Mouse (Mus musculus) lung, postnatal 25 days (tissue): Measurements from ENCODE around the gene Tnks1bp1.

Source experiments
- DNase-seq: peaks from one replicate; pipeline ENCODE4 v3.0.0; 2022; ENCODE audit warnings: low spot score

The Tnks1bp1 gene

DNA sequence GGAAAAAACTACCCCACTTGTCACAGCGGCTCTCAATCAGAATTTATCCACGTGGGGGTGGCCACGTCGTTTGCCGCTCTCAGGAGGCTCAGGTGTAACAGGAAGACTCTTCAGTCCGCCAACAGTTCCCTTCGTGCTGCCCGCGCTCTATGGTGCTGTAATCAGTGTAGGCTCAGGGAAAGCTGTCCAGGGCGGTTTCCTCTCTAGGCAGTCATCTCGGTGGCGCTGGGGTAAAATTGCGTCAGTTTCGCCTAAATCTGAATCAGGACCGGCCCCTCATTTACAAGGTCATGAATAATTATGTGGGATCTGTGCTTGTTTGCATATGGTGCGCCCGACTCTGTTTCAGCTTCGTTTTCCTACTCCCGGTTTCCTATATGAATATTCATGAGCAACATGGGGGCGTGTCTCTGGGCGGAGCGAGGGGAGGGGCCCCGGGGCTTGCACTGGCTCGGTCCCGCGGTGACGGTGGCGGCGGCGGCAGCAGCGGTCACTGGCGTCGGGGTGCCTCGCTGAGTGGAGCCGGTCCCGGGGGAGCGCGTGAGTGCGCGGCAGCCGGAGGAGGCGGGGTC is at the start of gene Tnks1bp1:
Gene Tnks1bp1, plus strand, starts transcription at position 427 of the 572 bp plus-strand sequence.
- peak; percentile 99 for DNase-seq

- DNase-seq = peak; percentile 26
Observed at GRCm38 (mm10) chr2:84999486-85000181, 48.2 kb upstream of the Tnks1bp1 start.

GRCm38 (mm10) chr2:85001497-85001896 is 46.3 kb upstream of the Tnks1bp1 start:
- peak; percentile 65 for DNase-seq

GRCm38 (mm10) chr2:85002575-85002974 is 45.2 kb upstream of the Tnks1bp1 start:
- DNase-seq = no peak

DNA sequence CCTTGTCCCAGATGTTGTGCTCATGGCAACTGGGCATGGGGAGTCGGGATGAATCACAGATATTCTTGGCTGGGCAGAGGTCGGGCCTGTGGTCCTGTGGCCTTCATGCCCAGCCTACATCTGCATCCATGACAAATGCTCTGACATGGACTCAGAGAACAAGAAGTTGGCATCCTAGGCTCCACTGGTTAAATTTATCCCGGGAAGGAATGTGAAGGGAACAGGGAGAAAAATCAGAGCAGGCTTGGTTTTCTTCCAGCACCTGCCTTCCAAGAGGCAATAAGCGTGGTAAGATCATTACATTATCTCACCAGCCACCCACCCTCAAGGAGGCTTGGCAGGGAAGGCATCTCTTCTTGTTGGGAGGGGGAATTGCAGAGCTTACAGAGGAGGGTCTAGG is 43.5 kb upstream of the Tnks1bp1 start:
- no peak for DNase-seq

DNA sequence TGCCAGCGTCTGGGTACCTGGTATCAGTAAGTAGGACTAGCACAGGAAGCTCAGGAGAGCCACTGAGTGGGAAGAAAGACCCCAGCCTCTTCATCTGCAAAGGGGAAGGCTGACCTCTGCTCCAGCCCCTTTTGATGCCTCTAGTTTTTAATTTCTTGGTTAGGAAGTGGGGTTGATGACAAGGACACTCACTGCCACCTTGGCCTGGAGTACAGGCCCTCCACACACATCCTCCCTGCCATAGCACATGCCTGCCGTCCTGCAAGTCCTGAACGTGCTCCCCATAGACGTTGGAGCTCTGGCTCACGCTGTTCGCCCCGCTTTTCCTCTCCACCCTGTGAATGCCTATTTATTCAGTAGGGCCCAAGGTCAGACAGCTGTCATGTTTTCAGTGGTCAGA is 41.2 kb upstream of the Tnks1bp1 start:
- no peak for DNase-seq

DNA sequence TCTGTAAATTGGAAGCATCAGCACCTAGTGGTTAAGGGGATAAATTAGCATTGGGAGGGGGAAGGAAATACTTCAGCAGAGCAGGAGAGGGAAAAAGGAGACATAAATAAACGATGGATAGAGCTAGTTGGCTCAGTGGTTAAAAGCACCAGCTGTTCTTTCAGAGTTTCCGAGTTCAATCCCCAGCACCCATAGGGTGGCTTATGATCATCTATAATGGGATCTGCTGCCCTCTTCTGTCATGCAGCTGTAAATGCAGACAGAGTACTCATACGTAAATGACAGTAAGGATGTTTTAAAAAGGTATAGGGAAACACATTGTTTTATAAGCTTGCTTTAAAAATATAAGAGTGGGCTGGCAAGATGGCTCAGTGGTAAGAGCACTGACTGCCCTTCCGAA is 40.1 kb upstream of the Tnks1bp1 start:
- DNase-seq = peak; percentile 32

DNA sequence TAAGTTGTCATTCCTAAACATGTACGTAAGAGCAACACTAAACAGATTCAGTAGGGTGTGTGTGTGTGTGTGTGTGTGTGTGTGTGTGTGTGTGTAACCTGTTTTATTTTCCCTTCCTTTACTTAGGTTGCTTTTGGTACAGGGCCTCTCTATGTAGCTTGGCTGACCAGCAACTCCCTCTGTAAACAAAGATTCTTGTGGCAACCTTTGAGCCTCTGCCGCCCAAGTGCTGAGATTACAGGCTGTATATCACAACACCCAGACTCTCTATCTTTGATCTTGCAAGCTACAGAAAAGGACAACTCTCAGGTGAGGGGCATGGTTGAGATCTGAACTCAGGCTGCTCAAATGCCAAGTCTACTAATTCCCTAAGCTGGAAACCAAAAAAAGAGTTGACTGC is 38.6 kb upstream of the Tnks1bp1 start:
- no peak for DNase-seq

DNA sequence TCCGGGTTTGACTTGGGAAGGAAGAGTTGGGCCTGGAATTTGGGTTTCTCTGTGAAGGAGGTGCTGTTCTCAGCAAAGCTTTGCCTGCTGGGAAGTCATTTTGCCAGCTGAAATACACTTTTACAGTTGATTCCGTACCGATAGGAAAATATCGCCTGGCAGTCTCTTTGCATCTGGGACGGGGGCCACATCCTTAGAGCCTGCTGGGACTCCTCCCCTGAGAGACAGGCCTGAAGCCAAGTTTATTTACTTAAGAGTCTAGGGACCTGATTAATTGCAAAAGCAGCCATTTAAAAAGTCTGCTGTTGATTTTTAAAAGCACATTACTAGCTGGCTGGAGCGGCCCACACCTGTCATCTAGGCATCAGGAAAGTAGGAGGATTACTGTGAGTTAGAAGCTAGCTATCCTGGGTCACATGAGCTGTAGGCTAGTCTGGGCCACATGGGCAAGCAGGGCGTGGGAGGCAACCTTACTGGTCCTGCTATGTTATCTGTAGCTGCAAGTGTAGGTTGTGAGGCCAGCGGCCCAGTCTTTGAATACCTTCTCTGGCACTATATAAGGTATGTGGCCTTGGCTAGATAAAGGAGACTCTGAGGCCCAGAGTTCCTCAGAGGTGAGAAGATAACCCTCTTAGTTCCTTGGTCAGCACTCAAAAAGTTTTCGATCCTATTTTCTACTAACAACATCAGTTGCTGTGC is 35.8 kb upstream of the Tnks1bp1 start:
- DNase-seq = no peak

DNA sequence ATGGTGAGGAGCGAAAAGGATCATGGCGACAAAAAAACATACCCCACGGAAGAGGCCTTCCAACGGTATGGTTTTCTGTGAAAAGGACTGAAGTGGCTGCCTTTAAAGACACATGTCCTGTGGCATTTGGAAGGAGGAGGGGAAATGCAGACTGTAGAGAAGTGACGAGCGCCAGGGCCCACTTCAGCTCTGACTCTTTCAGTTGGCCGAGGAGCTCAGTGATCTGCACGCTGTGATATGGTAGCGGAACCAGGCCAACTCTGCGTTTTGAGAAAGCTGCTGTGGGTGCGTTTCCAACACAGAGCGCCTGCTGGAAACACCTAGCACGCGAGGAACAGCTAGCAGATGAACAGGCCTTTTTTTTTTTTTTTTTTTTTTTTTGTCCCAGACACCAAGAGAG is 35.1 kb upstream of the Tnks1bp1 start:
- DNase-seq = no peak

DNA sequence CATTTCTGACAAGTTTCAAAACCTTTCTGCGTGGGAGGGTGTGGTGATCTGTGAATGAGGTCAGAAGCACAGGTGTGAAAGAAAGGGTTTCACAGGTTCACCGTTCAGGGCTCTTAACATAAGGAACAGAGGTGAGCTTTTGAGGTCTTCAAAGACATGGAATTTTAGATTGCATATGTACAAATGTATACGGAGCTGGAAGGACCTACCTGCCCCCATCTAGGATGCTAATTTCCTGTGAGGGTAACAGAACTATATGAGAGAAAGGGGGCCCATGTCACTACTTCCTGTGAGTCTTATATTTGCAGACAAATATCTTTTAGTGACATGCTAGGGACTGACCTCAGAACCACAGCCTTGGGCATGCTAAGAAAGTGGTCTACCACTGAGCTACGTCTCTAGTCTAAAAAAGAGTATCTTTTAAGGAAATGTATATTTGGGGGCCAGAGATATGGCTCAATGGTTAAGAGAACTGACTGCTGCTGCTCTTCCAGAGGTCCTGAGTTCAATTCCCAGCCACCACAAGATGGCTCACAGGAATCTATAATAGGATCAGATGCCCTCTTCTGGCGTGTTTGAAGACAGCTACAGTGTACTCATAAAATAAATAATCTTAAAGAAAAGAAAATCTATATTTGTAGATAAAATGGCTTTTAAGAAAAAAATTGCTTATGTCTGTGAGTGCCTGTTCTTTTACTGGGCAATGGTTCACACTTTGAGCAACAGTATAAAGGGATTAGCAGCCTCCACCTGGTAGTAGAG is 33.8 kb upstream of the Tnks1bp1 start:
- no peak for DNase-seq

DNA sequence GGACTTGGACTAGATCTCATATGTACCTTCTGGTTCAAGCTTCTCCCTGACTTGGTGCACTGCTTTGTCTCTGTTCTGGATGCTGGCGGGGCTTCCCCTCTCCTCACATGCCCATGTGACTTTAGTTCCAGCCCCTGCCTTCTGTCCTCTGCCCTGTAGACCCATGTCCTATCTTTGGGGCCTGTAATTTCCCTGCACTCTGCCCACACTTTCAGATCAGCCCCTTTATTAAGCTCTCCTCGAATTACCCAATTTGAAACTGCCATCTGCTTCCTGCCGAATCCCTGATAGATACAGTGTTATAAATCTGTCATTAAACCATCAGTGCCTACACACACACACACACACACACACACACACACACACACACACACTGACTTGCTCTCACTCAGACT is 33.2 kb upstream of the Tnks1bp1 start:
- DNase-seq = no peak

- DNase-seq = no peak
Observed at GRCm38 (mm10) chr2:85022043-85022442, 25.8 kb upstream of the Tnks1bp1 start.

DNA sequence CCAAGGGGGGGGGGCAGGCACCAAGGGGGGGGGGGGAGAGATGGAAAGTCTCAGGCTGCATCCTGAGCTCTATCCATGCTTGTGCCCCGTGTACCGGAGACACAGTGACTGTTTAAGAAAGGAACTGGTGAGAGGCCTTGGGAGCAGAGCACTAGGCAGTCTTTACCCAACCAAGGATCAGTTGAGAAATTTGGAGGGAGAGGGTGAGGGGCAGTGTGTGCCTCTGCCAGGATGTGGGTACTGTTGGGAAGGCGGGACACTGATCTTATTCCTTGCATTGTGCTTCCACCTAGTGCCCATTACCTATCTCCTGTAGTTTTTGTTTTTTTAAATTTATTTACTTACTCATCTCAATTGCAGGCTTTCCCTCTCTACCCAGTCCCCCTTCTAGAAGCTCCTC is 21.6 kb upstream of the Tnks1bp1 start:
- DNase-seq = no peak

DNA sequence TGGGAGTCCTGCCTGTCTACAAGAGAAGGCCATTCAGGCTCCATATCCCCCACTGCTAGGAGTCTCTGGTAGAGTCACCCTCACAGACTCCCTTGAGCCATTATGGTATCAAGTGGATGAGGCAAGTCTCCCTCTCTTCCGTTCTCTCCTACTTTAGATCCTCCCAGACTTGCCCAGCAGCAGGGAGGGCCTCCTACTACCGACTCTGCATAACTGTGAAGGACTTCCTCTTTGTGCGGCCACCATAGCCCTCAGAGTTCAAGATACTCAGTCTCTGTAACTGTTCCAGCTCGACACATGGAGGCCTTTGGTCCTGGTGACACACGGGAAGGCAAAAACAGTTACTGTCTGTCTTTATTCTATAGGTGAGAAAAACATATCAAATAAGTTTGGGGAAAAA is 20.5 kb upstream of the Tnks1bp1 start:
- no peak for DNase-seq

- no peak for DNase-seq
Observed at GRCm38 (mm10) chr2:85029897-85030296, 17.9 kb upstream of the Tnks1bp1 start.

DNA sequence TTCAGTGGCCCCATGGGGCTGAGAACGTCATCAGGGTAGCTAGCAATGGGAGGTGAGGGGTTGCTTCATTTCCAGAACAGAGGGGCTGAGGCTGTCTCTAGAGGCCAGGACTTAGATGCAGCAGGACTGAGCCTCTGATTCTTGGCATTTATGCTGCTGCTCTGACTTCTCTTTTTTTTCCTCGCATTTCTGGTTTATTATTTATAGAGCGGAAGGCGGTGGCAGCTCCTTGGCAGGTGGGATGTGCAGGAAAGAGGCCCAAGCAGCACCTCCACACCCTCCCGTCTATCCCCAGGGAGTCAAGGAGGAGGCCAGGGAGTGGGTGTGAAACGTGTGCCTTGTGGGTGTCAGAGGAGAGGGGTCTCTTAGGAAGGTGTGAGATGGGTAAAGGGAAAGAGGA is 16.8 kb upstream of the Tnks1bp1 start:
- DNase-seq = no peak

- DNase-seq = no peak
Observed at GRCm38 (mm10) chr2:85033121-85033520, 14.7 kb upstream of the Tnks1bp1 start.

- DNase-seq = no peak
Observed at GRCm38 (mm10) chr2:85034169-85034568, 13.7 kb upstream of the Tnks1bp1 start.

GRCm38 (mm10) chr2:85036507-85037046 is 11.2 kb upstream of the Tnks1bp1 start:
- DNase-seq = no peak

DNA sequence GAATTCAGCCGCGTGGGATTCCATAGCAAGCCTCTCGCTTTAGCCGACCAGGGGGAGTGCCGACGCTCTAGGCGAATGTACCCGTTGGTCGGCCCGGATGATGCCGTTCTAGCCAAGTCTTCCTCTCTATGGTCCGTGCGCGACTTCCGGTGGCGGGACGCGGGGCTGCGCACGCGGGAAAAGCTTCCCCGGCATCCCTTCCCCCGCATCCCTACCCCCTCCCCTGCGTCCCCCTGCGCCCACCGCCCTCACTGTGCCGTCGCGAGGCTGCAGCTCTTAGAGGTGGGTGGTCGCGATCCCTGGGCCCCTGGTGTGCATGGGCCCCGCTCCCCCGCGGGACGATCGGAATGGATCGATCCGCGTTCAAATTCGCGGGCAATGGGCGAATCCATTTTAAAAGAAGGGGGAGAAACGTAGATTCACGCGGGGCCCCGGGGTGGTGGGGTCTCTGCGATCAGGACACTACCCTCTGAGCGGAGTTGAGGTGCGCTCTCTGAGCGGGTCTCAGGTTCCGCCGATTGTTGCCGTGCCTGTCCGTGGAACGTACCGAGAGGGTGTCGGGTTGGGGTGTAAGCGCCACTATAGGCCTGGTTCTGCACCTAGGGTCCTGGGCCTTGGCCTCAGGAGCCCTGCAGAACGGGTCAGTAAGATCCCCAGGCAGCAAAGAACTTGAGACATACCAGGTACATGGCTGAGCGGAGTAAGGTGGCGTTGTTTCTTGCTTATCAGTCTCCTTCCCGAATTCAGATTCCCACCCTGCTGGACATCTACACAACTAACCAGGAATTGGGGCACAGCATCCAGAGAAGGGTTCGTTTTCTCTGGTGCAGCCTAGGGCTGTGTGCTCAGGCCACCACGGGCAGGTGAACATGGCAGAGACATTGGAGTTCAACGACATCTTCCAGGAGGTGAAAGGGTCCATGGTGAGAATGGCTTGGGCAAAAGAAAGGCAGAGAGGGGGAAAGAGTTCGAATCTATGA is 10.5 kb upstream of the Tnks1bp1 start, which contains the start of the genes Ssrp1 and P2rx3:
Gene Ssrp1, plus strand, starts transcription at position 188 of the 980 bp plus-strand sequence.
Gene P2rx3, minus strand, starts transcription at position 416 of the 980 bp plus-strand sequence.
- peak; percentile 91 for DNase-seq
